Comparison of ENCODE assay signal across 13 mouse cellular contexts in genomic region chr1:90349611-90350010, GRCm38 (mm10).
DNase-seq lines count a peak whose midpoint lies in the region; TF ChIP-seq lines count a peak whose summit lies in the region.
"Had no signal": no experiment of that assay in that cellular context is flagged by ENCODE, and none has a peak within 500 bp of the region (broad histone marks: within the 10 kb centered on the region; RNA-seq: fewer than 3 reads in every experiment).

No protein-coding gene starts in this region.

- intact Hi-C loops in heart, postnatal 25 days (cut with DNase I): no loop called here

- peak; percentile 25 to 64 for DNase-seq in layer of hippocampus, adult 2 months (ENCODE audit: low spot score in 2 of 2)
- no peak for DNase-seq in layer of hippocampus, postnatal 25 days (ENCODE audit: extremely low spot score in 1 of 2, low spot score in 1 of 2)
- peak; percentile 24 for DNase-seq in right cerebral cortex, adult 18-20 months
- DNase-seq in right cerebral cortex, postnatal 14 days: no peak
- DNase-seq in cerebellum, adult 9-11 months: peak; percentile 77
- no peak for DNase-seq in heart, postnatal 25 days (ENCODE audit: low spot score)
- DNase-seq in heart, adult 8-10 months (ENCODE audit: low spot score): no peak
- DNase-seq: heart, postnatal 4 days; lung, postnatal 14 days; thymus, adult 18-20 months had no signal

- no peak for TF ChIP-seq CTCF in layer of hippocampus, adult 2 months (conservative IDR thresholded peaks at IDR 0.05)

- no peak overlapping the region for H3K4me3 ChIP-seq in layer of hippocampus, adult 2 months
- H3K4me3 ChIP-seq: kidney, embryonic 15.5 days; left cerebral cortex, adult 2 months; liver, embryonic 12.5 days had no signal

- peak overlapping the region; percentile 56 for H3K27ac ChIP-seq in layer of hippocampus, adult 2 months
- H3K27ac ChIP-seq: kidney, embryonic 15.5 days; left cerebral cortex, adult 2 months; liver, embryonic 12.5 days had no signal

Comparison
In these comparisons a context has a peak if more than half of its experiments do, and no peak if none do; other contexts are left out.
1. DNase-seq: peak in layer of hippocampus, adult 2 months (2 of 2), right cerebral cortex, adult 18-20 months (single experiment) and cerebellum, adult 9-11 months (single experiment); none in layer of hippocampus, postnatal 25 days (0 of 2), right cerebral cortex, postnatal 14 days (single experiment), heart, postnatal 25 days (single experiment) and heart, adult 8-10 months (single experiment).